Mouse (Mus musculus): ENCODE results near the gene Cpeb3. TPM values are rescaled to one million over a fixed set of nuclear protein-coding genes. Genes with fewer than 3 reads are reported as not detected.
"Not testable (repeated sequence)": the region's sequence is repeated elsewhere in the genome, so short reads cannot be mapped to it uniquely, and the experiment has no call there.

Cpeb3 gene
- total and polyA plus RNA-seq, 3 experiments: 2.0 to 5.2 (median 2.0) TPM

DNA sequence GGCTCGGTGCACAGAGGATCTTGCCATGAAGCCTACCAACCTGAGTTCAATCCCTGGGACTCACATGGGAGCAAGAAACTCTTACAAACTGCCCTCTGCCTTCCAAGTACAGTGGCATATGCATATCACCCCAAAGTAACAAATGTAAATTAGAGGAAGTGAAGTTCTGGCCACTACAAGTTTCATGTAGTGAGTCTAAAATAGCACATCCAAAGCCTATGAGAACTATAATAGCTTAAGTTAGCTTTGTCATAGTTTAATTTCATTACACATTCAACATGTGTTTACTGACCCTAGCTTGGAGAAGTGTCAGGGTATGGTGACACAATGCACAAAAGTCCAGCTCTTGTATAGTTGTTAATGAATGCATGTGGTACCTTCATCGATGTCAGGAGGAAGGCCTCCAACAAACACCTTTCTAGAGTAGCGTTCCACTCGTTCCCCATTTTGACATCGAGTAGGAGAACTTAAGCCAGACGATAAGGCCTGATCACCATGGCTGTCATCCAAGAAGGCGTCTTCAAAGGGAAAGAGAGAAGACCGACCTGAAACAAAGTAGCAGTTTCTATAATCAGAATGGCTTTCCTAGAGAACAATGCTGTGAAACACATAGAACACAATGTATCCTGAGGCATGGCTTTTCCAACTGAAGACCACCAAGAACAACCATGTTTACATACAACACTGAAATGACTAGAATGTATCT lies 120.2 kb downstream of the Cpeb3 start:
- Histone ChIP-seq H3K4me3 (ENCODE audit: low read depth, low read length) (no peak overlapping the region), H3K36me3 (replicated peaks) (no peaks in the 10 kb centered on the region), H3K4me1 (ENCODE audit: insufficient read depth, low read depth, low read length) (no peaks in the 10 kb centered on the region), H3K27me3 (ENCODE audit: insufficient read depth, low read length) (peaks cover 7% of the 10 kb centered on the region; the same call in 1 of the 2 replicates), H3K9me3 (replicated peaks) (no peaks in the 10 kb centered on the region)
- no peak for ATAC-seq (ENCODE audit: extremely low read depth, insufficient number of reproducible peaks, low FRiP score, poor library complexity, severe bottlenecking)
- TF ChIP-seq POLR2AphosphoS5 (IDR thresholded peaks at IDR 0.05; ENCODE audit: insufficient replicate concordance, low read depth, low read length): no peak
- no peak for TF ChIP-seq GATA2 (IDR thresholded peaks at IDR 0.05; ENCODE audit: borderline replicate concordance, low read depth, low read length)
- no peak for TF ChIP-seq CTCF (IDR thresholded peaks at IDR 0.05; ENCODE audit: low read depth, low read length)
- no peak for TF ChIP-seq GATA1 (IDR thresholded peaks at IDR 0.05; ENCODE audit: borderline replicate concordance, low read length)
- TF ChIP-seq TAL1 (conservative IDR thresholded peaks at IDR 0.05; ENCODE audit: low read depth, low read length): no peak
- DNase-seq (ENCODE audit: low spot score): no peak

DNA sequence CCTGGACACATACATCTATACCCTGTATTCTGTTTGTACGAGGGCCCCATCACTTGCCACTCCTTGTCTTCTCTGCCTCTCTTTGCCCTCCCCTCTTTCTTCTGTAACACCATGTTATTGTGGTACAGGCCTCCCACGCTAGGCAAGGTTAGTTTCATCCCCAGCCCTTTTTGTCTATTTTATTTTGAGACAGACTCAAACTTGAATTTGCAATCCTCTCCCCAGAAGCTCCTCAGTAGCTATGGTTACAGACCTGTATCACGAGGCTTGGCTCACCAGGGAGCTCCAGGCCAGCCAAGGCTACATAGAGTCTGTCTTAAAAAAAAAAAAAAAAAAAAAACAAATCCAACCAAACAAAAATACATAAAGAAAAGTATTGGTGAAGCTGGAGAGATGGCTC lies 123.9 kb downstream of the Cpeb3 start:
- H3K27me3 ChIP-seq (ENCODE audit: insufficient read depth, low read length): no peaks in the 10 kb centered on the region
- H3K4me1 ChIP-seq (ENCODE audit: insufficient read depth, low read depth, low read length): no peaks in the 10 kb centered on the region
- no peak overlapping the region for H3K4me3 ChIP-seq (ENCODE audit: low read depth, low read length)
- no peak for TF ChIP-seq CTCF (IDR thresholded peaks at IDR 0.05; ENCODE audit: low read depth, low read length)
- no peak for TF ChIP-seq GATA2 (IDR thresholded peaks at IDR 0.05; ENCODE audit: borderline replicate concordance, low read depth, low read length)
- TF ChIP-seq GATA1 (IDR thresholded peaks at IDR 0.05; ENCODE audit: borderline replicate concordance, low read length): no peak
- no peak for ATAC-seq (ENCODE audit: extremely low read depth, insufficient number of reproducible peaks, low FRiP score, poor library complexity, severe bottlenecking)
- no peaks in the 10 kb centered on the region for H3K36me3 ChIP-seq (replicated peaks)
- H3K9me3 ChIP-seq (replicated peaks): no peaks in the 10 kb centered on the region
- DNase-seq (ENCODE audit: low spot score): no peak

- ATAC-seq (ENCODE audit: extremely low read depth, insufficient number of reproducible peaks, low FRiP score, poor library complexity, severe bottlenecking) (no peak), DNase-seq (ENCODE audit: low spot score) (no peak)
- Histone ChIP-seq H3K9me3 (replicated peaks) (no peaks in the 10 kb centered on the region), H3K4me1 (ENCODE audit: insufficient read depth, low read depth, low read length) (no peaks in the 10 kb centered on the region), H3K36me3 (replicated peaks) (no peaks in the 10 kb centered on the region), H3K4me3 (ENCODE audit: low read depth, low read length) (no peak overlapping the region), H3K27me3 (ENCODE audit: insufficient read depth, low read length) (peaks cover 6% of the 10 kb centered on the region; the same call in 1 of the 2 replicates)
- TF ChIP-seq POLR2AphosphoS5 (IDR thresholded peaks at IDR 0.05; ENCODE audit: insufficient replicate concordance, low read depth, low read length) (no peak), CTCF (IDR thresholded peaks at IDR 0.05; ENCODE audit: low read depth, low read length) (no peak), GATA1 (IDR thresholded peaks at IDR 0.05; ENCODE audit: borderline replicate concordance, low read length) (no peak), TAL1 (conservative IDR thresholded peaks at IDR 0.05; ENCODE audit: low read depth, low read length) (no peak), GATA2 (IDR thresholded peaks at IDR 0.05; ENCODE audit: borderline replicate concordance, low read depth, low read length) (no peak)
These were observed 126.9 kb downstream of the Cpeb3 start for GRCm38 (mm10) chr19:37081467-37081866.

DNA sequence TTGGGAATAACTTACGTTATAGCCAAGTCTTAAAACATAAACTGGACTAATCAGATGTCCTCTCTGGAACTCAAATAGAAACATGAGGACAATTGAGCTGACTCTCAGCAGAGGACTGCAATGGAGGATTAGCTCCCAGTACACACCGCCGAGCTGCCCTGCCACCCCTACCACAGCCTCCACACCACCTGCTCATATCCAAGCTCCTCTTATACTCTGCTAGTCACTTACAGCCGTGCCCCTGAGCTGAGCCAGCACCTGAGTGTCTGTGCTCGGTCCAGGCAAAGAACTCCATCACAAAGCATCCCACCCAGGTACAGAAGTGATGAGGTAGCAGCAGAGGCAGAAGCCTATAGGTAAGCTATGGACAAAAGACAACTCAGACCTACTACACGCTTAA lies 129.2 kb downstream of the Cpeb3 start:
- DNase-seq (ENCODE audit: low spot score): no peak
- no peaks in the 10 kb centered on the region for H3K36me3 ChIP-seq (replicated peaks)
- H3K9me3 ChIP-seq (replicated peaks): no peaks in the 10 kb centered on the region
- no peak for ATAC-seq (ENCODE audit: extremely low read depth, insufficient number of reproducible peaks, low FRiP score, poor library complexity, severe bottlenecking)
- no peaks in the 10 kb centered on the region for H3K4me1 ChIP-seq (ENCODE audit: insufficient read depth, low read depth, low read length)
- TF ChIP-seq POLR2AphosphoS5 (IDR thresholded peaks at IDR 0.05; ENCODE audit: insufficient replicate concordance, low read depth, low read length) (no peak), TAL1 (conservative IDR thresholded peaks at IDR 0.05; ENCODE audit: low read depth, low read length) (no peak), GATA1 (IDR thresholded peaks at IDR 0.05; ENCODE audit: borderline replicate concordance, low read length) (no peak), CTCF (IDR thresholded peaks at IDR 0.05; ENCODE audit: low read depth, low read length) (no peak), GATA2 (IDR thresholded peaks at IDR 0.05; ENCODE audit: borderline replicate concordance, low read depth, low read length) (no peak)
- H3K27me3 ChIP-seq (ENCODE audit: insufficient read depth, low read length): peaks cover 6% of the 10 kb centered on the region; the same call in 1 of the 2 replicates
- no peak overlapping the region for H3K4me3 ChIP-seq (ENCODE audit: low read depth, low read length)

DNA sequence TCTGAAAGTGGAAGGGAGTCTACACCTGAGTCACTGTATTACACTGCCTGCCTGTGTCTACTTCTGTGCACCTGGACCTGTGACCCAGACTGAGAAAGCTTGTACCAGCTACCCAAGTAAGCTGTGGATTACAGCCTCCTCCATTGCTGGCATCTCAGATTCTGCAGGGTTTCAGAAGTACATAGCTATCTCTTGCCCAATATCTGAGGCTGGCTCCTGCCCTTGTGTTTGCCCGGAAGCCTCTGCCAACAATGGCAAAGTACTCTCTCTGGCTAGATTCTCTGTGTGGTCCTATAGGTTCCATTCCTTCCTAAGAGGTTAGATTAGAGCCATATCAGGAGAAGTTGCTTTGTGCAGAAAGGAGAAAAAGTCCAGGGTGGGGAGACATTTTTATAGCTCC lies 129.8 kb downstream of the Cpeb3 start:
- Histone ChIP-seq H3K36me3 (replicated peaks) (no peaks in the 10 kb centered on the region), H3K9me3 (replicated peaks) (no peaks in the 10 kb centered on the region), H3K4me1 (ENCODE audit: insufficient read depth, low read depth, low read length) (no peaks in the 10 kb centered on the region), H3K27me3 (ENCODE audit: insufficient read depth, low read length) (peaks cover 6% of the 10 kb centered on the region; the same call in 1 of the 2 replicates), H3K4me3 (ENCODE audit: low read depth, low read length) (no peak overlapping the region)
- ATAC-seq (ENCODE audit: extremely low read depth, insufficient number of reproducible peaks, low FRiP score, poor library complexity, severe bottlenecking) (no peak), DNase-seq (ENCODE audit: low spot score) (no peak)
- TF ChIP-seq GATA1 (IDR thresholded peaks at IDR 0.05; ENCODE audit: borderline replicate concordance, low read length): no peak
- TF ChIP-seq CTCF (IDR thresholded peaks at IDR 0.05; ENCODE audit: low read depth, low read length): no peak
- no peak for TF ChIP-seq GATA2 (IDR thresholded peaks at IDR 0.05; ENCODE audit: borderline replicate concordance, low read depth, low read length)
- TF ChIP-seq TAL1 (conservative IDR thresholded peaks at IDR 0.05; ENCODE audit: low read depth, low read length): no peak
- TF ChIP-seq POLR2AphosphoS5 (IDR thresholded peaks at IDR 0.05; ENCODE audit: insufficient replicate concordance, low read depth, low read length): no peak

- H3K36me3 ChIP-seq (replicated peaks): no peaks in the 10 kb centered on the region
- H3K4me3 ChIP-seq (ENCODE audit: low read depth, low read length): no peak overlapping the region
- H3K4me1 ChIP-seq (ENCODE audit: insufficient read depth, low read depth, low read length): 0 out of 2 replicates have a peak, but pooled peaks cover 3% of the 10 kb centered on the region
- H3K27me3 ChIP-seq (ENCODE audit: insufficient read depth, low read length): peaks cover 6% of the 10 kb centered on the region; the same call in 1 of the 2 replicates
- TF ChIP-seq GATA1 (IDR thresholded peaks at IDR 0.05; ENCODE audit: borderline replicate concordance, low read length) (no peak), GATA2 (IDR thresholded peaks at IDR 0.05; ENCODE audit: borderline replicate concordance, low read depth, low read length) (no peak), CTCF (IDR thresholded peaks at IDR 0.05; ENCODE audit: low read depth, low read length) (no peak), TAL1 (conservative IDR thresholded peaks at IDR 0.05; ENCODE audit: low read depth, low read length) (no peak), POLR2AphosphoS5 (IDR thresholded peaks at IDR 0.05; ENCODE audit: insufficient replicate concordance, low read depth, low read length) (no peak)
- H3K9me3 ChIP-seq (replicated peaks): no peaks in the 10 kb centered on the region
- no peak for ATAC-seq (ENCODE audit: extremely low read depth, insufficient number of reproducible peaks, low FRiP score, poor library complexity, severe bottlenecking)
- DNase-seq (ENCODE audit: low spot score): no peak
These were observed 130.3 kb downstream of the Cpeb3 start for GRCm38 (mm10) chr19:37078064-37078463.

DNA sequence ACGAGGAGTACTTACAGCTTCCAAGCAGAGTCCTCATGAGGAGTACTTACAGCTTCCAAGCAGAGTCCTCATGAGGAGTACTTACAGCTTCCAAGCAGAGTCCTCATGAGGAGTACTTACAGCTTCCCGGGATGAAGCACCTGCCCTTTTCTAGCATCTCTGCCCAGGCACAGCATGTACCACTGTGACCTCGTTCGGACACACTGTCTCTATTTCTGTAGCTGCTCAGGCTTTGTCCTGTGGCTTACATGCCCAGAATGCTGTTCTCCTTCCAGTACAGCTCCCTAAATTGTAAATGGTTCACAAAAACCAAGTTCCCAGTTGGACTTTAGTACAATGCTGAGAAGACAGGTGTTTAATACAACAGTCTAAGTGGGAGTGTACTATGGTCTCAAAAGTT lies 131.1 kb downstream of the Cpeb3 start:
- not testable (repeated sequence) for H3K27me3 ChIP-seq (ENCODE audit: insufficient read depth, low read length); ATAC-seq (ENCODE audit: extremely low read depth, insufficient number of reproducible peaks, low FRiP score, poor library complexity, severe bottlenecking); H3K36me3 ChIP-seq (replicated peaks); DNase-seq (ENCODE audit: low spot score); H3K9me3 ChIP-seq (replicated peaks); H3K4me1 ChIP-seq (ENCODE audit: insufficient read depth, low read depth, low read length); H3K4me3 ChIP-seq (ENCODE audit: low read depth, low read length)
